Mouse (Mus musculus) neural tube, embryonic 15.5 days (tissue): ENCODE measurements at regions not wholly inside any gene's neighbourhood (a gene's known extent, or its start where the extent isn't known, plus 50 kb on each side); places are given as distances from the start of the nearest gene placed in this dataset.

ENCODE experiments used
- ATAC-seq: fragments of 200-750 bp; cut with Nextera tagmentation; 2 replicates; pipeline ENCODE4 v1.8.0; 2017; ENCODE audit warnings: mild to moderate bottlenecking, moderate TSS enrichment, moderate library complexity; ENCODE audit not compliant: low FRiP score
- H3K27ac ChIP-seq: fragments of 300-500 bp; sonication (generic); replicated peaks from 2 replicates; pipeline ENCODE4 v1.5.1; 2015; ENCODE audit warnings: mild to moderate bottlenecking, inconsistent platforms
- H3K27me3 ChIP-seq: fragments of 300-500 bp; sonication (generic); replicated peaks from 2 replicates; pipeline ENCODE4 v1.6.1; 2015; ENCODE audit warnings: inconsistent platforms
- H3K36me3 ChIP-seq: fragments of 300-500 bp; sonication (generic); 2 replicates; pipeline ENCODE4 v1.6.1; 2015; ENCODE audit warnings: inconsistent platforms
- H3K4me1 ChIP-seq: fragments of 300-500 bp; sonication (generic); 2 replicates; pipeline ENCODE4 v1.6.1; 2015; ENCODE audit warnings: inconsistent platforms
- H3K4me2 ChIP-seq: fragments of 300-500 bp; sonication (generic); 2 replicates; pipeline ENCODE4 v1.6.1; 2015; ENCODE audit warnings: inconsistent platforms, mild to moderate bottlenecking, moderate library complexity
- H3K4me3 ChIP-seq: fragments of 300-500 bp; sonication (generic); replicated peaks from 2 replicates; pipeline ENCODE4 v1.5.1; 2015; ENCODE audit warnings: mild to moderate bottlenecking, inconsistent platforms
- H3K9ac ChIP-seq: fragments of 300-500 bp; sonication (generic); replicated peaks from 2 replicates; pipeline ENCODE4 v1.6.1; 2015; ENCODE audit warnings: mild to moderate bottlenecking, inconsistent platforms
- H3K9me3 ChIP-seq: fragments of 300-500 bp; sonication (generic); replicated peaks from 2 replicates; pipeline ENCODE4 v1.6.1; 2016; ENCODE audit warnings: inconsistent platforms
- WGBS: fragments of 180-500 bp; shearing (Covaris S2); methylation state at CpG from one replicate; pipeline ENCODE4 v1.1.7; 2015; ENCODE audit warnings: mixed read lengths; 5-methylcytosine and 5-hydroxymethylcytosine counted together

DNA sequence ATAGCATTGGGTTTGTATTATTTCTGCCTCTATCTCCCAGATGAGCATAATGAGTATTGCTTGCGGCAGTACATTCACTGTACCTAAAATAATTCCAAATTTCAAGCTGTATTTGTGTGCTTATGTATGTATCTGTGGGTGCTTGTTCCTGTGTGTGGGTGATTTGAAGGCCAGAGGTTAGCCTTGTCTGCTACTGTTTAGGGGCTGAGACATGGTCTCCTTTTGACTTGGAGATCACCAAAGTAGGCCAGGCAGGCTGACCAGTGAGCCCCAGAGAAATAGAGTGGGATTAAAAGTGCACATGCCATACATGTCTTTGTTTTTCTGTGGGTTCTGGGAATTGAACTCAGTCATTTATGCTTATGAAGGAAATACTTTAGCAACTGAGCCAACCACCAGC, 355.6 kb upstream of the Nrp1 start:
- Histone ChIP-seq H3K36me3 (no peaks in the 10 kb centered on the region), H3K4me2 (no peak overlapping the region), H3K4me1 (peaks cover 9% of the 10 kb centered on the region; the same call in 1 of the 2 replicates), H3K9ac (no peak overlapping the region), H3K4me3 (no peak overlapping the region), H3K27ac (no peak overlapping the region), H3K9me3 (no peaks in the 10 kb centered on the region), H3K27me3 (no peaks in the 10 kb centered on the region)
- WGBS: 96% methylated on average over 1 of the region's 1 CpGs
- no peak for ATAC-seq

DNA sequence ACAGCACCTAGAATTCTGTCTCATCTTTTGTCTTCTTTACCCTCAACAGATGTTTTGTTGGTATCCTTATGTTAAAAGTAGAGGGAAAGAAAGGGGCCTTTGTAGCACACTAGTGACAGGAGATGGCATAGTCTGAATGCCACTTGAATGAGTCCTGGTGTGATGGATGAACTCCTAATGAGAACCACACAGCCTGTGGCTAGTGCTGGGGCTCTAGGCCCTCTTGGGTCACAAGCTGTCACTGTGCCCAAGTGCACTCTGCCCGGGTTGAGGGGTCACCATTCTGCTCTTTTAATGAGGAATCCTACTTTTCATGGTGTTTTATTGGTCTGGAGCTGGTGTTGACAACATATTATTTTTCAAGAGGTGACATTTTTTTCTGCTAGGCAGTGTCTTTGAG, 355.0 kb upstream of the Nrp1 start:
- H3K9ac ChIP-seq: no peak overlapping the region
- H3K27ac ChIP-seq: no peak overlapping the region
- no peaks in the 10 kb centered on the region for H3K36me3 ChIP-seq
- 15% methylated on average over 1 of the region's 1 CpGs for WGBS
- no peaks in the 10 kb centered on the region for H3K9me3 ChIP-seq
- no peaks in the 10 kb centered on the region for H3K27me3 ChIP-seq
- no peak overlapping the region for H3K4me3 ChIP-seq
- H3K4me2 ChIP-seq: no peak overlapping the region
- H3K4me1 ChIP-seq: peaks cover 9% of the 10 kb centered on the region; the same call in 1 of the 2 replicates
- ATAC-seq: no peak

DNA sequence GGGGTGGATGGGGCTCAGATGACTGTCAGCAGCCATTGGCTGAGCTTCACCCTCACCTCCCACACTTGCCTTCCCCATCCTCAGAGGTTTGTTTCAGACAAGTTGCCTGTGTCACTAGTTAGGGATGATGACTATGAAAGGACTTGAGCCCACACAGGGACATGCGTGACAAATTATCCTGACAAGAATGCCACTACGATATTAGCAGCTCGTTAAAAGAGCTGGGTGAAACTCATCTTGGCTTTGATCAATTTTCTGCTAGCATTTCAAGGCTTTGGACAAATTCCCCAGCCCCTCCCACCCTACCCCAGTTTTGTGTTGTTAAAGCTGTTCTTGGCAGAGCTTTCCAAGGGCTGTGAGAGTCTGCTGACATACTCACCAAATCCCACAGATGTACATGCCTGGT, 354.5 kb upstream of the Nrp1 start:
- peaks cover 9% of the 10 kb centered on the region; the same call in 1 of the 2 replicates for H3K4me1 ChIP-seq
- H3K9ac ChIP-seq: no peak overlapping the region
- H3K27ac ChIP-seq: no peak overlapping the region
- H3K4me2 ChIP-seq: no peak overlapping the region
- no peak overlapping the region for H3K4me3 ChIP-seq
- no peaks in the 10 kb centered on the region for H3K9me3 ChIP-seq
- H3K27me3 ChIP-seq: no peaks in the 10 kb centered on the region
- no peaks in the 10 kb centered on the region for H3K36me3 ChIP-seq
- ATAC-seq: no peak
- WGBS: 47% methylated on average over 3 of the region's 3 CpGs

DNA sequence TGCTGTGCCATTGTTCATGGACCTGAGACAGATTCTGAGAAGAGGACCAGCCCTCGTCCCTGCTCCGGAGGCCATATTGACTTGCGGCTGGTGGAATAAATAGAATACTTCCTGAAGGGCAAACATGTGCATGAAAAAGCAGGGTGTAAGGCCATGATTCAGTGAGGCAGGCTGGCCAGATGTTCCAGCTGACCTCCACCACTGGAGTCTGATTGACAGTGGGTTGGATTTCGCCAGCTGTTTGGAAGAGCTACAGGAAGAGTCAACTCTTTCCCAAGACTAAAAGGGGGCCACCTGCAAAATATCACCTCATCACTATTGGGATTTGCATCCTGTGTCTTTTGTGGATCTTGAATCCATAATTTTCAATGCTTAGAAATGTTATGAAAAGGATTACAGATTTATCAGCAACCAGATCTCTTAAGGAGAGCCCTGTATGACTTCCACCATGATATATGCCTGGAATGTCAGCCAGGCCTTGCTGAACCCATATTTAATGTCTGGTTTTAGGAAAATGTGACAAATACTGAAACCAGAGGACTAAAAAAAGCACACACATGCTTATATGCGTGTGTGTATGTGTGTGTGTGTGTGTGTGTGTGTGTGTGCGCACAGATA, 348.9 kb upstream of the Nrp1 start:
- no peak overlapping the region for H3K27ac ChIP-seq
- no peak for ATAC-seq
- 83% methylated on average over 6 of the region's 6 CpGs for WGBS
- H3K4me1 ChIP-seq: peaks cover 6% of the 10 kb centered on the region
- no peak overlapping the region for H3K9ac ChIP-seq
- no peak overlapping the region for H3K4me3 ChIP-seq
- H3K27me3 ChIP-seq: no peaks in the 10 kb centered on the region
- no peaks in the 10 kb centered on the region for H3K9me3 ChIP-seq
- no peak overlapping the region for H3K4me2 ChIP-seq
- no peaks in the 10 kb centered on the region for H3K36me3 ChIP-seq

GRCm38 (mm10) chr8:128017171-128017570, 341.2 kb upstream of the Nrp1 start:
- 65% methylated on average over 8 of the region's 8 CpGs for WGBS
- Histone ChIP-seq H3K27me3 (no peaks in the 10 kb centered on the region), H3K9ac (no peak overlapping the region), H3K36me3 (no peaks in the 10 kb centered on the region), H3K4me3 (no peak overlapping the region), H3K27ac (no peak overlapping the region), H3K9me3 (no peaks in the 10 kb centered on the region), H3K4me1 (no peaks in the 10 kb centered on the region), H3K4me2 (no peak overlapping the region)
- ATAC-seq: no peak

DNA sequence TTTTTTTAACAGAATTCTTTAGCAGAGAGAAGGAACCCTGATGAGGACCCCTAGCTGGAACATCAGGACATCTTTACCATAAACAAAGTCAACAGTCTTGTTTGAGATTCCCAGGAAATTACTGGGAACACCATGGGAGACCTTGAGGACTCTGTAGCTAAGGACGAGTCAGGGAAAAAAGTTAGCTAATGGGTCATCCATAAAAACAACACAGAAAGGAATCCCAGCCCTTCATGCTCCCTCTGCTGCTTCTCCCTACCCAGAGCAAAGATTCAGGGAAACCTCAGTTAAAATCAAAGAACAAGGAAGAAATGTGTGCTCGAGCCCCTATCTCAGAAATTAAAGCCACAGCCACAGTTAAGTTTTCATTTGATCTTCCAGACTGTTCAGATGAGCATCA, 334.7 kb upstream of the Nrp1 start:
- Histone ChIP-seq H3K36me3 (no peaks in the 10 kb centered on the region), H3K4me2 (no peak overlapping the region), H3K27me3 (no peaks in the 10 kb centered on the region), H3K4me1 (peaks cover 8% of the 10 kb centered on the region), H3K27ac (no peak overlapping the region), H3K9me3 (no peaks in the 10 kb centered on the region), H3K9ac (no peak overlapping the region), H3K4me3 (no peak overlapping the region)
- ATAC-seq: no peak
- WGBS: 57% methylated on average over 2 of the region's 2 CpGs

DNA sequence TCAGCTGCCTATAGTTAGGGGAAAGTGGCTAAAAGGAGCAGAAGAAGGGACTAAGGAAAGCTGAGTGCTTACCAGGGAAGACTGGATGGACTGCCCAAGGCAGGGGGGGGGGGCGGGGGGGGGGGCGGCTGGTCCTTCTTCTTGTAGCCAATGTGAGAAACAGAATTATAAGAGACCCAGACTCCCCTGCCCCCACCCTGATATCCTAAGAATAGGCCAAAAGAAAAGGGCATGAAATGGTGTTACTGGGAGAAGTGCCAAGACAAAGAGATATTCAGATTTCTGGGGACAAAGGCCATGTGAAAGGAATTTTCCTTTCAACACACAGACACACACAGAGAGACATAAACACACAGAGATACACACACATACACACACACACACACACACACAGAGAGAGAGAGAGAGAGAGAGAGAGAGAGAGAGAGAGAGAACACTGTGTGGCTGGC, 333.6 kb upstream of the Nrp1 start:
- H3K36me3 ChIP-seq: no peaks in the 10 kb centered on the region
- ATAC-seq: no peak
- H3K4me1 ChIP-seq: peaks cover 8% of the 10 kb centered on the region
- H3K27ac ChIP-seq: 0 out of 2 replicates have a peak overlapping the region, but pooled peaks have one; percentile 23
- no peak overlapping the region for H3K4me2 ChIP-seq
- no peaks in the 10 kb centered on the region for H3K9me3 ChIP-seq
- H3K27me3 ChIP-seq: no peaks in the 10 kb centered on the region
- H3K4me3 ChIP-seq: no peak overlapping the region
- WGBS: 14% methylated on average over 2 of the region's 2 CpGs
- H3K9ac ChIP-seq: no peak overlapping the region

DNA sequence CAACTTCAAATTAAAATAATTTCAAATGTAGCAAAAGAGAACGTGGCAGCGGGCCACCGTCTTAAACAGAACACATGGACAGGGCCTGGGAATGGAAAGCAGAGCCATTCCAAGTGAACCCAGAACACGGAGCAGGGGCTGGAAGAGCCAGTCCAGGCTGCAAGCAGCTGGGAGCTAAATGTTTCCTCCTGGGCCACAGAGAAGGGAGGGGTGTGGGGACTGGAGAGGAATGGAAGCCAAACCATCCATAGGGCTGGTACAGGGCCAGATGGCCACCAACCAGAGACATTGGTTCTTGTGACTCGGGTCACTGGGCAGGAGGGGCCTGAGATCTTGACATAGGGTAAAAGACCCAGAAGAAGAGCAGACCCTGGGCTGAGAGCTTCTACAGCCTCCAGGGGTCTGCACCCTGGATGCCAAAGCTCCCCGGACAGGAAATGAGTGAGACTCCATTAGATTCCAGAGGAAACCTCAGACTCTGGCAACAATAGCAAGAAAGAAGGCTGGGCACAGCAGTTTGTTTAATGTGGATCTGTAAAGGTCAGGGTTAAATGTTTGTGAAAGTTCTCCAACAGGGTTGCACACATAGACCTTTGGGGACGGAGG, 333.1 kb upstream of the Nrp1 start:
- no peaks in the 10 kb centered on the region for H3K27me3 ChIP-seq
- no peak overlapping the region for H3K9ac ChIP-seq
- ATAC-seq: peak; percentile 41; the same call in 1 of the 2 replicates
- peak overlapping the region; percentile 23; the same call in 1 of the 2 replicates for H3K27ac ChIP-seq
- H3K4me2 ChIP-seq: no peak overlapping the region
- no peaks in the 10 kb centered on the region for H3K36me3 ChIP-seq
- no peak overlapping the region for H3K4me3 ChIP-seq
- H3K4me1 ChIP-seq: peaks cover 12% of the 10 kb centered on the region
- H3K9me3 ChIP-seq: no peaks in the 10 kb centered on the region
- WGBS: 44% methylated on average over 7 of the region's 7 CpGs

- no peaks in the 10 kb centered on the region for H3K36me3 ChIP-seq
- 62% methylated on average over 2 of the region's 2 CpGs for WGBS
- no peaks in the 10 kb centered on the region for H3K9me3 ChIP-seq
- peaks cover 17% of the 10 kb centered on the region for H3K4me1 ChIP-seq
- H3K4me2 ChIP-seq: no peak overlapping the region
- H3K9ac ChIP-seq: no peak overlapping the region
- H3K27me3 ChIP-seq: no peaks in the 10 kb centered on the region
- no peak for ATAC-seq
- H3K27ac ChIP-seq: no peak overlapping the region
- no peak overlapping the region for H3K4me3 ChIP-seq
These were observed 331.4 kb upstream of the Nrp1 start for GRCm38 (mm10) chr8:128026981-128027380.

DNA sequence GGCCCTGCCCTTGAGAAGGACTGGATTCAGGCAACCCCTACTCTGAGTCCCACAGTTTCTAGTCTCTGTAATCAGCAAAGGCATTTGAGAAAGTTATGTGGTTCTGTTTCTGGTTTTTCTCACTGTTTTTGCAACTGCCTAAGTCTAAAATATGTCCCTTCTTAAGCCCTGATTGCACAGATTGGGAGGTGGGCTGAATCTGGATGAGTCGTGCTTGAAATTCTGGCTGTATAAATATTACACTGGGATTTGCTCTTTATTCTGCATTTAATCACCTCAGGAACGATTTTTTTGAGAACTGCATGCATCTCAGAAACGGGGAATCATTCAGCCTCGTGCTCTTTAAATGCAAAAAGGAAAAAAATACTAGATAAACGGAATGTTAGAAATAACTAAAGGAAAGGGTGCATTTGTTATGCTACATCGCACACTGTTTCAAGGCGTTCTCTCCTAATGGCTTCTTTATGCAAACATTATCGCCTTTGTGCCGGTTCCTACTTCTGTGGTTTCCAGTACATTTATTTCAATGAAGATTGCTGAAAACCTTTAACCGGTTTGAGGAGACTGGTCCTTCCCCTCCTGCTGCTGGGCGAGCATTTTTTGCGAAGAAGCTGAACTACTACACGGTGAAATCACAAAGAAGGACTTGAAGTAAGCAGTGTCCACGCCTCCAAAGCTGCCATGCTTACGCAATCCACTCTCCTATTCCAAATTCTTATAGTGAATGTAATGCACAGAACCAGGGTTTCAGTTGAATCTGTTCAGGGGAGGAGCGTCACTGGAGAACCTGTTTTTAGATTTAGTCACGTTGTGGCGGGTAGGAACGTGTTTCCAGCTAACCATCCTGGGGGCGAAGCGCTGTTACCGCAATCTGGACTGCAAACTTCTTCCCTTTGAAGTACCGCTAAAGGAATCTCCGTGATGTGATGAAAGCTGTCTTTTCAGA, 327.8 kb upstream of the Nrp1 start:
- no peak; the same call in 1 of the 2 replicates for ATAC-seq
- Histone ChIP-seq H3K27me3 (no peaks in the 10 kb centered on the region), H3K36me3 (no peaks in the 10 kb centered on the region), H3K27ac (peak overlapping the region; percentile 62), H3K4me2 (peak overlapping the region; percentile 19), H3K9ac (no peak overlapping the region), H3K4me1 (peaks cover 10% of the 10 kb centered on the region; the same call in 1 of the 2 replicates), H3K4me3 (no peak overlapping the region), H3K9me3 (no peaks in the 10 kb centered on the region)
- WGBS: 50% methylated on average over 24 of the region's 24 CpGs

GRCm38 (mm10) chr8:128034127-128034526, 324.3 kb upstream of the Nrp1 start:
- Histone ChIP-seq H3K9me3 (no peaks in the 10 kb centered on the region), H3K27me3 (no peaks in the 10 kb centered on the region), H3K36me3 (no peaks in the 10 kb centered on the region), H3K9ac (no peak overlapping the region), H3K4me3 (no peak overlapping the region), H3K4me1 (peaks cover 15% of the 10 kb centered on the region; the same call in 1 of the 2 replicates), H3K4me2 (no peak overlapping the region), H3K27ac (no peak overlapping the region)
- WGBS: 84% methylated on average over 6 of the region's 6 CpGs
- no peak for ATAC-seq
